Mouse (Mus musculus) kidney, postnatal 0 days (tissue): Measurements from ENCODE around the gene Nsmce3. TPM values are rescaled to one million over a fixed set of nuclear protein-coding genes. Genes with fewer than 3 reads are reported as not detected.

Experiments
- ATAC-seq: fragments of 200-750 bp; cut with Nextera tagmentation; replicated peaks from 2 replicates; pipeline ENCODE4 v1.8.0; 2017; ENCODE audit warnings: low read depth, moderate number of reproducible peaks, moderate TSS enrichment, moderate library complexity; ENCODE audit not compliant: low FRiP score
- DNase-seq: peaks from one replicate; pipeline ENCODE4 v3.0.0-alpha.2; 2016; ENCODE audit warnings: low spot score
- H3K27ac ChIP-seq: fragments of 300-500 bp; sonication (generic); 2 replicates; pipeline ENCODE4 v1.5.1; 2014; ENCODE audit warnings: mild to moderate bottlenecking
- H3K27me3 ChIP-seq: fragments of 300-500 bp; sonication (generic); 2 replicates; pipeline ENCODE4 v1.6.1; 2014; ENCODE audit warnings: low read length, mixed read lengths; ENCODE audit not compliant: insufficient read depth
- H3K36me3 ChIP-seq: fragments of 300-500 bp; sonication (generic); 2 replicates; pipeline ENCODE4 v1.6.1; 2014; ENCODE audit warnings: low read length, mixed read lengths; ENCODE audit not compliant: insufficient read depth
- H3K4me1 ChIP-seq: fragments of 300-500 bp; sonication (generic); replicated peaks from 2 replicates; pipeline ENCODE4 v1.6.1; 2014; ENCODE audit warnings: antibody characterized with exemption, low read length, mixed read lengths; ENCODE audit not compliant: insufficient read depth
- H3K4me2 ChIP-seq: fragments of 300-500 bp; sonication (generic); 2 replicates; pipeline ENCODE4 v1.6.1; 2014; ENCODE audit warnings: mild to moderate bottlenecking, low read length, moderate library complexity, mixed read lengths
- H3K4me3 ChIP-seq: fragments of 300-500 bp; sonication (generic); replicated peaks from 2 replicates; pipeline ENCODE4 v1.5.1; 2014; ENCODE audit warnings: low read depth, low read length
- H3K9ac ChIP-seq: fragments of 300-500 bp; sonication (generic); 2 replicates; pipeline ENCODE4 v1.6.1; 2014; ENCODE audit warnings: low read depth, low read length
- H3K9me3 ChIP-seq: fragments of 300-500 bp; sonication (generic); replicated peaks from 2 replicates; pipeline ENCODE4 v1.6.1; 2016; ENCODE audit warnings: low read length, inconsistent platforms, mixed read lengths
- CTCF ChIP-seq: IDR thresholded peaks from 2 replicates; pipeline ENCODE4 v1.5.1; 2016; ENCODE audit warnings: antibody characterized with exemption, low read depth, mild to moderate bottlenecking, moderate library complexity
- WGBS: fragments of 180-500 bp; shearing (Covaris S2); extraction: QIAGEN DNeasy Blood & Tissue Kit; methylation state at CpG from one replicate; pipeline ENCODE4 v1.1.7; 2014; 5-methylcytosine and 5-hydroxymethylcytosine counted together
- polyA plus RNA-seq: library from polyadenylated mRNA; unstranded; fragments of >200 nt; fragmentation: Nextera tagmentation; extraction: Ambion mirVana; gene quantifications from 2 replicates; pipeline ENCODE4 v1.2.1, GENCODE M21; 2015

The Nsmce3 gene
- polyA plus RNA-seq, 1 experiment from 2014 or later, result 10.1 TPM

GRCm38 (mm10) chr7:64906955-64907354 lies 34.2 kb upstream of the Nsmce3 start:
- H3K9ac ChIP-seq, result no peak overlapping the region
- WGBS, result 68% methylated on average over 5 of the region's 5 CpGs

GRCm38 (mm10) chr7:64905506-64905905 lies 32.7 kb upstream of the Nsmce3 start:
- Histone ChIP-seq H3K9me3 (no peaks in the 10 kb centered on the region), H3K27me3 (no peaks in the 10 kb centered on the region), H3K4me3 (no peak overlapping the region), H3K27ac (no peak overlapping the region), H3K36me3 (no peaks in the 10 kb centered on the region), H3K9ac (no peak overlapping the region), H3K4me2 (no peak overlapping the region), H3K4me1 (no peaks in the 10 kb centered on the region)
- WGBS, result 79% methylated on average over 3 of the region's 3 CpGs
- DNase-seq (no peak), ATAC-seq (no peak)
- no peak for TF ChIP-seq CTCF

More at GRCm38 (mm10) chr7:64906955-64907354, 34.2 kb upstream of the Nsmce3 start:
- H3K27ac ChIP-seq, result no peak overlapping the region
- H3K27me3 ChIP-seq, result no peaks in the 10 kb centered on the region
- no peaks in the 10 kb centered on the region for H3K4me1 ChIP-seq
- TF ChIP-seq CTCF, result no peak
- H3K36me3 ChIP-seq, result no peaks in the 10 kb centered on the region
- no peak overlapping the region for H3K4me2 ChIP-seq
- no peak for ATAC-seq
- no peak for DNase-seq
- H3K4me3 ChIP-seq, result no peak overlapping the region
- H3K9me3 ChIP-seq, result no peaks in the 10 kb centered on the region

- WGBS, result 84% methylated on average over 2 of the region's 2 CpGs
- ATAC-seq, result no peak
Observed at GRCm38 (mm10) chr7:64900249-64900648, 27.5 kb upstream of the Nsmce3 start.

GRCm38 (mm10) chr7:64896587-64896986 lies 23.8 kb upstream of the Nsmce3 start:
- no peaks in the 10 kb centered on the region for H3K36me3 ChIP-seq
- H3K27ac ChIP-seq, result no peak overlapping the region
- no peaks in the 10 kb centered on the region for H3K4me1 ChIP-seq
- H3K4me2 ChIP-seq, result no peak overlapping the region
- no peaks in the 10 kb centered on the region for H3K9me3 ChIP-seq
- H3K27me3 ChIP-seq, result no peaks in the 10 kb centered on the region
- 88% methylated on average over 6 of the region's 6 CpGs for WGBS
- H3K9ac ChIP-seq, result no peak overlapping the region
- no peak for TF ChIP-seq CTCF
- DNase-seq (no peak), ATAC-seq (no peak)
- no peak overlapping the region for H3K4me3 ChIP-seq

More at GRCm38 (mm10) chr7:64900249-64900648, 27.5 kb upstream of the Nsmce3 start:
- TF ChIP-seq CTCF, result no peak
- no peak overlapping the region for H3K9ac ChIP-seq
- H3K9me3 ChIP-seq, result no peaks in the 10 kb centered on the region
- no peaks in the 10 kb centered on the region for H3K27me3 ChIP-seq
- H3K36me3 ChIP-seq, result no peaks in the 10 kb centered on the region
- H3K4me2 ChIP-seq, result no peak overlapping the region
- no peaks in the 10 kb centered on the region for H3K4me1 ChIP-seq
- no peak overlapping the region for H3K4me3 ChIP-seq
- H3K27ac ChIP-seq, result no peak overlapping the region
- no peak for DNase-seq

GRCm38 (mm10) chr7:64895685-64896101 lies 22.9 kb upstream of the Nsmce3 start:
- no peak overlapping the region for H3K27ac ChIP-seq
- no peaks in the 10 kb centered on the region for H3K4me1 ChIP-seq
- DNase-seq (peak; percentile 10), ATAC-seq (no peak)
- no peaks in the 10 kb centered on the region for H3K9me3 ChIP-seq
- no peak overlapping the region for H3K4me3 ChIP-seq
- no peak overlapping the region for H3K4me2 ChIP-seq
- no peaks in the 10 kb centered on the region for H3K27me3 ChIP-seq
- no peak for TF ChIP-seq CTCF
- H3K9ac ChIP-seq, result no peak overlapping the region
- no peaks in the 10 kb centered on the region for H3K36me3 ChIP-seq
- 25% methylated on average over 5 of the region's 5 CpGs for WGBS

GRCm38 (mm10) chr7:64891139-64891538 lies 18.3 kb upstream of the Nsmce3 start:
- H3K9me3 ChIP-seq, result no peaks in the 10 kb centered on the region
- H3K27me3 ChIP-seq, result no peaks in the 10 kb centered on the region
- no peak overlapping the region for H3K4me3 ChIP-seq
- H3K36me3 ChIP-seq, result no peaks in the 10 kb centered on the region
- 74% methylated on average over 3 of the region's 3 CpGs for WGBS
- no peak overlapping the region for H3K9ac ChIP-seq
- TF ChIP-seq CTCF, result no peak
- no peak overlapping the region for H3K4me2 ChIP-seq
- no peaks in the 10 kb centered on the region for H3K4me1 ChIP-seq
- H3K27ac ChIP-seq, result no peak overlapping the region
- ATAC-seq (no peak), DNase-seq (no peak)

- DNase-seq (no peak), ATAC-seq (no peak)
- Histone ChIP-seq H3K4me3 (no peak overlapping the region), H3K27ac (no peak overlapping the region), H3K4me1 (no peaks in the 10 kb centered on the region), H3K9me3 (no peaks in the 10 kb centered on the region), H3K36me3 (no peaks in the 10 kb centered on the region), H3K27me3 (no peaks in the 10 kb centered on the region), H3K4me2 (no peak overlapping the region), H3K9ac (no peak overlapping the region)
- 81% methylated on average over 9 of the region's 9 CpGs for WGBS
- TF ChIP-seq CTCF, result no peak
Observed at GRCm38 (mm10) chr7:64889919-64890318, 17.1 kb upstream of the Nsmce3 start.
